Mouse (Mus musculus) frontal cortex, postnatal 10 days (tissue): Measurements from ENCODE around the gene Tectb.

Experiments
- DNase-seq, 2 experiments: peaks; one replicate each; pipeline ENCODE4 v3.0.0; 2022; ENCODE audit warnings: low spot score in 2 of 2, mixed read lengths in 1 of 2

Gene Tectb

DNA sequence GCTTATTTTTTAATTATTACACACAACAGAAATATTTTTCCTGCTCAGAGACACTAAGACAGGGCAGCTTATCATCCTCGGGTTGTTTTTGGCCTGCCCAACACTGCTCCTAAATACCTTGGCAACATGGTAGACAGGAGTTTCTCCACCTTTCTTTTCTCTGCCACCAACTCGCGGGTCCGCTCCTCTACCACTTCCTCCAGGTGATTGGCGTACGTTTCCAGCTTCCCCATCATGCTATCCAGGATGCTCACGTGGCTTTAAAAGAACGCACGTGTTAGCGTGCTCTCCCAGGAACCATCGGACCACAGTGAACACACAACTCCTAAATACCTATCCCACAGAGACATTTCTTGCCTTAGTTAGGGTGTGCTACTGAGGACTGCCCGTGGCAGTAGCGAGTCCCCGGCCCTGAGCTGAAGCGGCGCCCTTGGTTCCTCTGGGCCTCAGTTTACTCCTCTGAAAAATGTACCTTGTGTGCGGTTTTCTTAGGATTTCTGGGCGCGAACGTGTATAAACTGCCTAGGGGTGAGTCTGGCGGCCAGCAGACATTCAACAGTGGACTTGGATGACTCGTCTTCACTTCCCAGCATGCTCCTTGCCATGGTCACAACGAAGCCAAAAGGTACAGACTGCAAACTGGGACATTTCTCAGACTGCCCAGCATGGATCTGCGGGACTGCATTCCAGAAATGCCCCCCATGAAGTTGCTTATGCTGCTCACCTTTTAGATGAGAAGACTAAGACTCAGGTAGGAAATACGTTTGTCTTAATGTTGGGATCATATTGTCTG lies 27.4 kb downstream of the Tectb start:
- no peak for DNase-seq

DNA sequence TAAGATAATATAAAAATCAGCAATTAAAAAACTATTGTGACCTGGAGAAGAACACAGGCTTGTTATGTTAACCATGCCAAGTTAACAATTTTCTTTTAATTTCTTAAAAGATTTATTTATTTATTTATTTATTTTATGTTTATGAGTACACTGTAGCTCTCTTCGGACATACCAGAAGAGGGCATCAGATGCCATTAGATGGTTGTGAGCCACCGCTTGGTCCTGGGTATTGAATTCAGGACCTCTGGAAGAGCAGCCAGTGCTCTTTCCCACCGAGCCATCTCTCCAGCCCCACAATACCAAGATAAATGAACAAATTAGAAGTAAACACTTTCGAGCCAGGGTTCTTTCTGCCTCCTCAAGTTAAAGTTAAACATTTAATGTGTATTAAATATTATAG lies 28.1 kb downstream of the Tectb start:
- no peak for DNase-seq

DNA sequence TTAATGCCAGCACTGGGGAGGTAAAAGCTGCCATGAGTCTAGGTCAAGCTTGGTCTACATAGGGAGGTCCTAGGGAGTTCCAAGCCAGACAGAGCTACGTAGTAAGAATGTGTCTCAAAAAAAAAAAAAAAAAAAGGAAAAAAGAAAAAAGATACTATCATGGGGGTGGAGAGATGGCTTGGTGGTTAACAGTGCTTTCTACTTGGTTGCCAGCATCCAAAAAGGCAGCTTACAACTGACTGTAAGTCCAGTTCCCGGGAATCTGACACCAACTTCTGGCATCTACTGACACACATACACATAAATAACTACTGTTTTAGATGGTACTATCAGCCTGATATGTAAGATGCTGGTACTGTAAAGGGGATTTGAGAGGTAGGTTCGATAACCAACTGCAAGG lies 28.6 kb downstream of the Tectb start:
- no peak for DNase-seq

DNA sequence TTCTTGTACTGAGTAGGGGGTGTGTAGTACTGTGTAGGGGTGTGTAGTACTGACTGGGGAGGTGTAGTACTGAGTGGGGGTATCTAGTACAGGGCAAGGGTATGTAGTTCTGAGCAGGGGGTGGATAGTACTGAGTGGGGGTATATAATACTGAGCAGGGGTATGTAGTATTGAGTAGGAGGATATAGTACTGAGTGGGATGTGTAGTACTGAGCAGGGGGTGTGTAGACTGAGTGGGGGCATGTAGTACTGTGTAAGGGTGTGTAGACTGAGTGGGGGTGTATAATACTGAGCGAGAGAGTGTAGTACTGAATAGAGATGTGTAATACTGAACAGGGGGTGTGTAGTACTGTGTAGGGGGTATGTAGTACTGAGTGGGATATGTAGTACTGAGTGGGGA lies 31.2 kb downstream of the Tectb start:
- DNase-seq: no peak

DNA sequence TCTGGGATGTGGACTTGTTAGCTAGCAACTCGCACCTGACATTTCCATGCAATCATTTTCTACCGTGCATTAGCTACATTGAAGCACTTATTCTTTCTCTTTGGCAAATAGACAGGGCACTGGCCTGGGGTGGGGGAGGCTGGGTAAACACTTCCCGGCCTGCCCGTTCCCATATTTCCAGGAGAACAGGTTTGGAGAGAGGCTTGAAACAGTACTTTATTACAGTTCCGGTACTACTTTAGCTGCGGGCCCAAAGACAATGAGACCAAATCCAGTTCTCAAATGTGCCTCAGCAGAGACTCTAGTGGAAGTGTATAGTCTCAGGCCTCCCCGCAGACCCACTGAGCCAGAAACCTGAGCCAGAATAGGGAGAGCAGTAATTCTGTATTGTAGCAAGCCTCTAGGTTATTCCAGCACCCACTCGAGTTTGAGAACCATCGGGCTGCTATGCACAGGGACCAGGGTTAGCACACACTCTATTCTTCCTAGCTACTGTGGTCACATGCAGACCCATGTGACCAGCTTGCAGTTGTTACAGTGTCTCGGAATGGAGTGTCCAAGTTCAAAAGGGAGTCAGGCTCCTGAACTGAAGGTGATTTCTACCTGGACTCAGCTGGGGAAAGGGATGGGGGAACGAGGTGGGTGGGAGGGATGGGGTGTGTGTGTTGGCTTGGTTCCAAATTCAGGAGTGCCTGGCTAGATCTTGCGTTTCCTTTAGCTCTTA lies 33.2 kb downstream of the Tectb start:
- no peak for DNase-seq

DNA sequence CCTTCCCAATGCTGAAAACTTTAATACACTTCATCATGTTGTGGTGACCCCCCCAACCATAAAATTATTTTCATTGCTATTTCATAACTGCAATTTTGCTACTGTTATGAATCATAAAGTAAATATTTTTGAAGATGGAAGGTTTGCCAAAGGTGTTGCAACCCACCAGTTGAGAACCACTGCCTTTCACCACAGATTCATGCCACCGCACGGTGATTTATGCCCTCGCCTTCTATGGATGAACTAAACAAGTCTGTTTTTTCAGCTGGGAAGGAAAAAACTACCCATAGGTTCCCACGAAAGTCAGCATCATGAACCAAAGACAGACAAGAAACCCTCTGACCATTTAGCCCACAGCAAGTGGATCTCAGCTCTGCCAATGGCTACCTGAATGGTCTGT lies 36.3 kb downstream of the Tectb start:
- no peak for DNase-seq

DNA sequence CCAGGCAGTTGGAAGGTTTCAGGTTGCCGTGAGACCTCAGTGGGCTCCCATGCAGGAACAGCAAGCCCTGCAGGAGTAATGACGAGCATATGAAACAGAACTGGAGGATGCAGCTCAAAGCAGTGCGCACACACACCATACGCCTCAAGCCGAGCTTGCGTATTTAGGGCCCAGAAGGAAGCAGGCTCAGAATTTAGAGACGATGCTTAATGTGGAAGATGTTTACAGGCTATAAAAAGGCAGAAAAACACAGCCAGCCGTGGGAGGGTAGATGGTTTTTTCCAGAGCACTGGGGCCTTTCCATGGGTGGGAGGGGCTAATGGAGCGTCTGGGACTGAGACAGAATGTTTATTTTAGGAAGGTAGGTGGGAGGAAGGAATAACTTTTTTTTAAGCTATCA lies 36.8 kb downstream of the Tectb start:
- peak; percentile 57 to 74 for DNase-seq

DNA sequence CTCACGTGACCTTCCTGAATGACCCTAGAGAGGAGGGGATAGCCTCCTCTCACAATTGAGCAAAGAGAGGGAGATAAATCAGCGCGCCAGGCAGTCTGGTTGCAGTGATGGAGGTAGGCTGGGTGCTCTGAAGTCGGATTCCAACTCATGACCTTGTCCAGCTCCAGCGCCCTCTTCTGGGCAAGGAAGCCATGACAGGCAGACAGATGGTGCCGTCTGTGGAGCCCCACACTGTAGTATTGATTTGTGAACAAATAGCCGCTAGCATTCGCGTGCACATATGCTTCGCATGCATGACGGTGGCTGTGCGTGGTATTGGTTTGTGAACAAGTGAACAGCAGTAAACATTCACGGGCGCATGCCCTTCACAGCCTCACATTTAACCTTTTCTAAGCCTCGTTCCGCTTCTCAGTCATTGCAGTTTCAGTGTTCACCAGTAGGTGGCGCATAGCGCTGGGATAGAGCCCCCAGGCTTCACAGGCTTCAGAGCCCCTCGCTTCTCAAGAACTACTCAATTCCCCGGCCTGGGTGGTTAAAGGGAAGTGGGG lies 37.7 kb downstream of the Tectb start:
- DNase-seq: peak; percentile 68 to 87

DNA sequence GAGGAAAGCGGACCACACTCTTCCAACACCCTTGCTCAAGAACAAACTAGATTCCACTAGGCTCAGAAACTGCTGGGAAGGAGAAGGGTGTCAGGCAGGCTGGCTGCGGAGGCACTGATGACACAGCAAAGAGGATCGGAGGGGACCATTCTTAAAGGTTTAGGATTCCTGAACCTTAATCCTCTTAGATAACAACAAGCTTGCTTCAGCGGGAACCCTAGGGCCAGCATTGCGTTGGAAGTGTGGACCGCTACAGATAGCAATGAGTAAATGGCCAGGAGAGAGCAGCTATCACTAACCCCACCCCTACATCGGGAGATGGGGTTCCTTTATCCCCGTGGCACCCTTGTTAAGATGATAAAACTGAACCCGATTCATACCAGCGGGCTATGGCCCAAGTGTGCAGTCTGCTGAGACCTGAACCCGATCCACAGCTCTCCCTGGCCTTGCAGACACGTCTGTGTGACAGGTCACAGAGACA lies 38.2 kb downstream of the Tectb start:
- DNase-seq: no peak

DNA sequence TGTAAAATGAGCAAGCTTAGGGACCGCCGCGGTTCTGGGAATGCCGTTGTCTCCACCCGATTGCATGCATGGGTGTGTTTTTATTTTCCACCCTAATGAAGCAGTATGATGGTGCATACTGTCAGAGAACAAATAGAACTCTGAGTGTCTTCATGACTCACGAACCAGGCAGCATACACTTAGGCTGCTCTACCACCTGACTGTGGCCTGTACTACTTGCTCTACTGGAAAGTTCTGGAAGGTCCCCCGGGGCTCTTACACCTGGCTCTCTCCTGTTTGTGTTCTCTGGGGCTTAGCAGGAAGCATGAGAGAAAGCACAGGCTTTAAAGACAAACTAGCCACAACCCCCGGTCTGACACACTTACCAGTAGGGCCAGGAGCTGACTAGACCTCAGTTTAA lies 38.8 kb downstream of the Tectb start:
- no peak for DNase-seq

DNA sequence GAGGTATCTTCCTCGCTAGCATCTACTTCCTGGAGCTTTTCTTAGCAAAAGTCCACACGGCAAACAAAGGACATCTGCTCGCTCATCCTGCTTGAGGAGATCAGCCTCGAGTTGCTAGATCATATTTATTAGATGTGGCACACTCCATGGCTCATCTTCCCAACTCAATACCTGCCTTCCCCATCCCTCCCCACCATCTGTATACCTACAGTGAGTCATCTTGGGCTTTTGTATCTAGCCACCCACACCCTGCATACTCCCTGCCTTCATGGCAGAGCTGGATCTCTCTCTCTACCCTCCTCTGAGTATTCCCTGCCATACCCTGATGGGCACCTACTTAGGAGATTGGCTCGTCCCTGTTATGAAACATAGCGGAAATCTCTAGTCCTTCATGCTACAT lies 40.7 kb downstream of the Tectb start:
- no peak for DNase-seq

DNA sequence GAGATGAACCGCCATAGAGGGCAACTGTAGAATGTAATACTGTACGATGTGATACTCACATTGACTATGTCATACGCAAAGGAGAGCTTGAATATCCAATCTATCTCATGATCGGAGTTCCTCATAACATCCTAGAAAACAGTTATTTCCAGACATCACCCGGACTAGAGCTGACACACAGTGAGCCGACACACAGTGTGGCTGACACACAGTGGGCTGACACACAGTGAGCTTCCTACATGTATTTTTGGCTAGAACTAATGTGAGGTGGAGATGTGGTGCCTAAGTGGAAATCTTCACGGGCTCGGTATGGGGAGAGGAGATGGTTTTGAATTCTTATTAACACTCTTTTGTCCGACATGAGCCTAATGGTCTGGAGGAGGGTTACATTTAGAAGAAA lies 41.7 kb downstream of the Tectb start:
- DNase-seq: no peak

DNA sequence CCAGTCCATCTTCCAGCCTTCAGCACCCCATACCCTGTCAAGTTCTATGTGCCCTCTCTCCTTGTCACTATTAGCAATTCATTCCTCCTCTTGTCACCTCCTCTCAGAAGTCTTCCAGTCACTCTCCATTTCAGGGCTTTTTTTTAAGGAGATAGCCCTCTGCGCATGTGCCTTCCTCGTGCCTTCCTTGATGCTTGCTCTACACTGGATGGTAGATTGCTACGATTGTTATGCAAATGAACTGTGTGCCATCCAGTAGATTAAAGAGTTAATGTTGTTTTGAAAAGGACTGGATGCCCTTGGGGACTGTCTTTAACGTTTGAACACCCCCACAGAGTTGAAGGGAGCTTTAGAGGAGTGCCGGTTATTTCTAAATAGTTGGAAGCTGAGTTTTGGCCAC lies 46.1 kb downstream of the Tectb start:
- no peak for DNase-seq

DNA sequence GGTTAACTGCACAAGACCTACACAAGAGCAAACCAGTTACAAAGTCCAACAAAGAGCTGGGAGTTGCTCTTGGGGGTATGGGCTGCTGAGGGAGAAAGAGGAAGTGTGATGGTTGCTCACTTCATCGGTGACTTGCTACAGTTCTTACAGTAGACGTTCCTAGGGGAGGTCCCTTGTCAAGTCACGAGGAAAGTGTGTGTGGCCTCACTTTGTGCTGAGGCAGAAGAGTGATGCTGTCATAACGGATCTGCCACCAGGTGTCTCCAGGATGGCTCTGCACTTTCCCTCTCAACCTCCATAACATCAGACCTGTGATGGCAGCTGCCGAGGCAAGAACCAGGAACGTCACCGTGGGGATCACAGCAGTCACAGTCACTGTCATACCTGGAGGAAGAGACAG lies 46.6 kb downstream of the Tectb start:
- no peak for DNase-seq

DNA sequence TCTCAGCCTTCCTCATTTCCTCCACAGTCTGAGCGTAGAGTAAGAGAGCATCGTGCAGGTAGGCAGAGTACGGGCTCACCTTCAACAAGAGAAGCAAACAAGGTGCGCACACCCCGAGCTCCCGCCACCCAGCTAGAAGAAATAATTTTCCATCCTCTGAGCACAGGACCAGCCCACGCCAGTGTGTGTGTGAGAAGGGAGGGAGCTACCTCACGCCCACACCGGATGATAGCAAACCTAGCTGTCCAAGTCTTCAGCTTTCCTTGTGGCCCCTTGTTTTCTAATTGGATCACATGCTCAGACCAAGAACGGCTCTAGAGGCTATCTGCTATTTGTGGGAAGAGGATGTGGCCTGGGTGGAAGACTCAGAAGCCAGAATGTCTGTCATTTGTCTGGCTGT lies 50.5 kb downstream of the Tectb start:
- DNase-seq: no peak

DNA sequence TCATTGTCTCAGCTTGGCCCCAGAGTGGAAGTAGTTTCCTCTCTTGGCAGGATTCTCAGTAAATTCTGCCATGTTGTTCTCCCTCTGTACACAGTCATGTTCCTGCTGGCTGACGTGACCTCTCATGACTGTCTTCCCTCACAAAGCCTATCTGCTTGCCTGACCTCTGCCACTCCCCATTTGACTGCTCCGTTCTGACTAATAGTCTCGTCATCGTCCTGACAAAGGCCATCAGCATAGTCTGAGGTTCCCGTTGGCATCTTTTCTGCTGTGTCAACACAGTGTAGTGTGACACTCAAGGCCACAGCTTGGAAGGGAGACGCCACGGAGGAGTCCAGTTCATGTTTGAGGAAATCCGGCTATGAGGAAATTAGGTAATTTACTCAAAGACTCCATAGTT lies 51.6 kb downstream of the Tectb start:
- no peak for DNase-seq

DNA sequence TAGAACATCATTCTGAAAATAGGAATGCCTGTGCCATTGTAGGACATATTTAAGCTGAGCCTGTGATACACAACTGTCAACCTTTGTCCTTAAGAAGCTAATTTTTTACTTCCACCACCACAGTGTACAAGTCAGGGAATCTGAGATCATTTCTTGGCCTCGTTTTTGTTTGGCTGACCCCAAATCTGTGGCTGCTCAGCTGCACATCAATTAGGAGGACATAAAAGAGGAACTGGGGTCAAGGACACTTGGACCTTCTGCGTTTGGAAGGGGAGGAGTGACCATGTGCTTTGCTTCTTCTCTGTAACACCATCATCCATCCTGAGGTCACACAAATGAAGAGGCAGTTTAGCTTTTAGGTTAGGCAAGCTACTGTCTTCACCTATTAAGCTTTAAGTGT lies 55.5 kb downstream of the Tectb start:
- DNase-seq: no peak

DNA sequence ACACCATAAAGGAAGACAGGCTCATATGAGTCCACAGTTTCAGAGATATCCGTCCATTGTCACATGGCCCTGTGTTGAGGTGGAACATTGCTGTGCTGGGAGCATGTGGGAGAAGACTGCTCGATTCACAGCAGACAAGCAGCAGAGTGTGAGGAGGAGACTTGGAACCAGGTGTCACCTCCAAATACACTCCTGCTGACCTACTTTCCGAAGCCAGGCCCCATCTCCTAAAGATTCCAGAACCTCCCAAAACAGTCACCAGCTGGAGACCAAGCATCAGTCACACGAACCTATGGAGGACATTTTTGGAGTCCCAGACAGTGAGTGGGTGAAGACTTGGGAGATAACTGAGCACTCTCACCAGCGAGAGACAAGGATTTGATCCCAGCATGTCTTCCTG lies 56.0 kb downstream of the Tectb start:
- DNase-seq: no peak

DNA sequence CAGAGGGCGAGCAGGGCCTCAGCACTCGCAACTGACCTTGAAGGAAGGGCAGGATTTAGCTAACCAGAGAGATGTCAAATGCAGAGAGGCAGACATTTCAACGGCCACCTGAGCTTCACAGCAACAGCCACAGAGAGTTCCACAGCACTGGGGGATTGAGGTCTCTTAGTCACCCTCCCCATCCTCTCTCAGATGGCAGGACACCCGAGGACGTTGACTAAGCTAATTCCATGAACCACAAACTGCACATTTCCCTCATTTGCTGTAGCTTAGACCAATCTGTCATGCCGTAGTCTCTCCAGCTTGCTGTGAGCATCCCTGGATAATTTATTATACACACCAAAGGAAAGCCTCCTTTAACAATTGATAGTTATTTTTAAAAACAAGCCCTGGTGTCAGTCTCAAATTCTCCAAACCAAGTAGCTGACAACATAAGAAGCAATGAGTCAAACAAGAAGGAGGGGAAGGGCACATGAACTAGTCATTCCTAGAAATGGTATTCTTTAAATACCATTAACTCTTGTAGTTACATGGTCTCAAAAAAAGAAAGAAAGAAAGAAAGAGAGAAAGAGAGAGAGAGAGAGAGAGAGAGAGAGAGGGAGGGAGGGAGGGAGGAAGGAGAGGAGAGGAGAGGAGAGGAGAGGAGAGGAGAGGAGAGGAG lies 59.4 kb downstream of the Tectb start:
- no peak for DNase-seq

DNA sequence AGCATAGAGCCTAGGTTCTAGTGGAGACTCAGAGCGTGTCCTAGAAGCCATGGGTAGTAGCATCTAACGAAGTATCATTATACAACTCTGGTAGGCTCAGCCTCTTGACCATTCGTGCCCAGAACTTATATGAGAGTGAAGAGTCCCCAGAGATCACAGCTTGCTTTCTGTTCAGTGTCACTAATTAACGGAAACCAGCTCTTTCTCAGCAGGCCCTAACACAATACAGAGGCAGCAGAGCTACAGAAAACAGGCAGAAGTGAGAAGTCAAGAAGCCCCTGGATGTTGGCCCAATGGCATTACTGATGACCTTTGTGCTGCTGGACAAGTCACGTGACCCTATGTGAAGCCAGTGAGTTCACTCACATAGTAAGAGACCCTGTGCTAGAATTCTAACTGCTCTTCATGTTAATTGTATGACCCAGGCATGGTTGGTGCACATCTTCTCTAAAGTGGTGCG lies 60.7 kb downstream of the Tectb start, which contains the start of gene Gucy2g:
Gene Gucy2g, minus strand, starts transcription at position 51 of the 460 bp plus-strand sequence.
- DNase-seq: no peak

DNA sequence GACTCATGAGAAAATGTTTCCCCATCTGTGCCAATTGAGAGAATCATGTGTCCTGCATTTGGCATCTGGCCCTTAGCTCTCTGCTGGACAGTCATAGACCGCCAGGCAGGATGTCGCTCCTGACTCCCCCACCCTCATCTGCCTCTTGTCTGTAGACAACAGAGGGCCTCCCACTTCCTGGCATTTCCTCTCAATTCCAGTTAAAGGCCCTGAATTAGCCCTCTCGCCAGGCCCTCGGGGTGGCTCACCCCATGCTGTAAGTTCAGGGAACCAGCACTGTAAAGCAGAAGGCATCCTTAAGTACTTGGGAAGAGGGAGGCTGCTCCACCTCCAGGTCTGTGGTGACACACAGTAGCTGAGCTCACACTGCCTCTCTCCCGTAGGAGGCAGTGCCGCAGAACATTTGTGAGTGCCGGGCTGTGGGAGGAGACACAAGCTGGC lies 64.3 kb downstream of the Tectb start:
- peak in 1 of 2 experiments; percentile 16 for DNase-seq
